Comparison of ENCODE assay signal across 8 mouse cellular contexts in the genomic region with DNA sequence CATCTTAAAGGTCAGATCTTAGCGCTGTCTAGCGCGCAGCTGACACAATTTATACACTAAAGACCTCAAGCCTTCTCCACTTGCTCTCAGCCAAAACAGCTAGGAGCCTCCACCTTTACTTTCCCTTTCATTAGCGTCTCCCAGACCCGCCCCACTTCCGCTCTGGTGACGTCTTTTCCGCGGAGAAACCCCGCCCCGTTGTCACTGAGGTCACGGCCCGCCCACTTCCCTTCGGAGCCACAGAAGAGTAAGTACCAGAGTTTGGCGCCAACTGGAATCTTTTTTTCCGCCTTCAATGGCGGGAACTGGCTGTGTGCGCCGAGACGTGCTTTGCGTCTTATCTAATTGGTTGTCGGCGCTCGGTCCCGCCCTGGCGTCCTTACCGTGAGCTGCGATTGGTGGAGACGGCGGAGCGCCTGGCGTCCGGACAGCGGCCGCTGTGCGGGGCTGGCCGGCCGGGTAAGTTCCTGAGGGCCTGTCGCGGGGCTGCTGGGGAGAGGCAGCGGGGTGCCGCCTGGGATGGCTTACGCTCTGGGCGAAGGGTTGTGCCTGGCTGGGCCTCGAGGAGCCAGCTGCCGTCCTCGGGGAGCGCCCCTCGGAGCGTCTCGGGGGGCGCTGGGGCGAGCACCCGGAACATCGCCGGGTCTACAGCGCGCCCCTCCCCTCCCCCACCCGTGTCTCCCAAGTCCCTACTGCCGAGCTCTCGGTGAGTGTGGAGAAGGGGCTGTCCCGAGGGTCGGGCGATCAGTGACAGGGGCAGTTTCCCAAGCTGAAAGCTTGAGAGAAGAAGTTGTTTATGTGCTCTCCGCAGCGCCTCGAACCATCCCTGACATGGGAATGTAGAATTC. TPM values are rescaled to one million over a fixed set of nuclear protein-coding genes. Genes with fewer than 3 reads are reported as not detected.
DNase-seq lines count a peak whose midpoint lies in the region; ATAC-seq and TF ChIP-seq lines count a peak whose summit lies in the region.

A gene (plus strand): TSS at position 418 of the 848 bp plus-strand sequence.

- peak; percentile 99 to 100 for DNase-seq in heart, postnatal 10 days
- peak; percentile 96 for DNase-seq in large intestine, adult 2 months (ENCODE audit: low read depth, low spot score)
- DNase-seq in liver, postnatal 0 days, result peak; percentile 99
- DNase-seq in testis, postnatal 10 days (ENCODE audit: low spot score), result peak; percentile 99

- peak within 1 kb of the TSS; percentile 86 for H3K4me2 ChIP-seq in forebrain, embryonic 13.5 days
- peak within 1 kb of the TSS; percentile 88 for H3K4me2 ChIP-seq in liver, postnatal 0 days (ENCODE audit: low read depth, low read length)
- peak within 1 kb of the TSS; percentile 77 for H3K4me2 ChIP-seq in neural tube, embryonic 14.5 days (ENCODE audit: low read depth, low read length)

- no peak for TF ChIP-seq CTCF in ES-Bruce4 (IDR thresholded peaks at IDR 0.05; ENCODE audit: low read depth, low read length)
- TF ChIP-seq CTCF in liver, postnatal 0 days (IDR thresholded peaks at IDR 0.05; ENCODE audit: low read depth), result no peak

- peak; percentile 55 for TF ChIP-seq POLR2A in ES-Bruce4 (IDR thresholded peaks at IDR 0.05; ENCODE audit: insufficient read depth, low read length)

- ATAC-seq in cerebellum, adult (ENCODE audit: insufficient number of reproducible peaks, low FRiP score, low TSS enrichment), result peak; percentile 99
- peak; percentile 99 for ATAC-seq in forebrain, embryonic 13.5 days
- peak; percentile 98 for ATAC-seq in liver, postnatal 0 days
- ATAC-seq in neural tube, embryonic 14.5 days (ENCODE audit: low read depth), result peak; percentile 99

- H3K27ac ChIP-seq in ES-Bruce4 (ENCODE audit: insufficient read depth, low read length), result peak within 1 kb of the TSS; percentile 62
- peak within 1 kb of the TSS; percentile 90 for H3K27ac ChIP-seq in forebrain, embryonic 13.5 days
- peak within 1 kb of the TSS; percentile 95 for H3K27ac ChIP-seq in liver, postnatal 0 days (ENCODE audit: low read depth)
- H3K27ac ChIP-seq in neural tube, embryonic 14.5 days (ENCODE audit: low read depth, low read length), result peak within 1 kb of the TSS; percentile 87

- peaks cover 3% of the 10 kb centered on the region; the same call in 1 of the 2 replicates for H3K36me3 ChIP-seq in ES-Bruce4 (ENCODE audit: control insufficient read depth, insufficient read depth, low read length, poor library complexity, severe bottlenecking)
- no peaks in the 10 kb centered on the region for H3K36me3 ChIP-seq in forebrain, embryonic 13.5 days (ENCODE audit: poor library complexity, severe bottlenecking)
- no peaks in the 10 kb centered on the region for H3K36me3 ChIP-seq in liver, postnatal 0 days (replicated peaks; ENCODE audit: insufficient read depth, low read length)
- no peaks in the 10 kb centered on the region for H3K36me3 ChIP-seq in neural tube, embryonic 14.5 days (ENCODE audit: control insufficient read depth, insufficient read depth, low read length)

- H3K4me1 ChIP-seq in ES-Bruce4 (ENCODE audit: control insufficient read depth, insufficient read depth, low read length), result no peaks in the 10 kb centered on the region
- H3K4me1 ChIP-seq in forebrain, embryonic 13.5 days, result peaks cover 24% of the 10 kb centered on the region
- peaks cover 12% of the 10 kb centered on the region for H3K4me1 ChIP-seq in liver, postnatal 0 days (ENCODE audit: insufficient read depth)
- H3K4me1 ChIP-seq in neural tube, embryonic 14.5 days (ENCODE audit: control insufficient read depth, insufficient read depth, low read length), result peaks cover 10% of the 10 kb centered on the region

- H3K9me3 ChIP-seq in ES-Bruce4 (replicated peaks; ENCODE audit: control insufficient read depth, insufficient read depth, low read length, poor library complexity, severe bottlenecking), result no peaks in the 10 kb centered on the region
- H3K9me3 ChIP-seq in forebrain, embryonic 13.5 days (replicated peaks), result no peaks in the 10 kb centered on the region
- no peaks in the 10 kb centered on the region for H3K9me3 ChIP-seq in liver, postnatal 0 days (ENCODE audit: low read length)
- no peaks in the 10 kb centered on the region for H3K9me3 ChIP-seq in neural tube, embryonic 14.5 days (ENCODE audit: control insufficient read depth, low read length)

- WGBS in forebrain, embryonic 13.5 days, result under 1% methylated on average over 64 of the region's 67 CpGs
- WGBS in large intestine, adult 2 months, result under 1% methylated on average over 67 of the region's 67 CpGs
- 2% methylated on average over 64 of the region's 67 CpGs for WGBS in liver, postnatal 0 days (ENCODE audit: insufficient replicate concordance)
- under 1% methylated on average over 67 of the region's 67 CpGs for WGBS in neural tube, embryonic 14.5 days

- H3K4me3 ChIP-seq in ES-Bruce4 (ENCODE audit: low read depth, low read length), result peak within 1 kb of the TSS; percentile 99
- peak within 1 kb of the TSS; percentile 89 for H3K4me3 ChIP-seq in forebrain, embryonic 13.5 days
- peak within 1 kb of the TSS; percentile 98 for H3K4me3 ChIP-seq in liver, postnatal 0 days (ENCODE audit: low read depth, low read length)
- H3K4me3 ChIP-seq in neural tube, embryonic 14.5 days (ENCODE audit: low read depth, low read length), result peak within 1 kb of the TSS; percentile 83

- no peak for TF ChIP-seq EP300 in ES-Bruce4 (IDR thresholded peaks at IDR 0.05; ENCODE audit: insufficient read depth, low read depth, low read length)
- TF ChIP-seq EP300 in liver, postnatal 0 days (IDR thresholded peaks at IDR 0.05; ENCODE audit: low read depth), result peak; percentile 20; the same call in 1 of the 2 replicates

- intact Hi-C loops in heart, postnatal 10 days (cut with DNase I), result loop anchor here (10.0 kb wide), 1 partner anchor 420 kb away; a partner anchor contains a TSS

- no peaks in the 10 kb centered on the region for H3K27me3 ChIP-seq in ES-Bruce4 (ENCODE audit: control insufficient read depth, insufficient read depth, low read length, poor library complexity, severe bottlenecking)
- no peaks in the 10 kb centered on the region for H3K27me3 ChIP-seq in forebrain, embryonic 13.5 days
- H3K27me3 ChIP-seq in liver, postnatal 0 days (ENCODE audit: insufficient read depth, low read length), result no peaks in the 10 kb centered on the region
- H3K27me3 ChIP-seq in neural tube, embryonic 14.5 days (ENCODE audit: control insufficient read depth, insufficient read depth, low read length), result no peaks in the 10 kb centered on the region

- peak within 1 kb of the TSS; percentile 88 for H3K9ac ChIP-seq in ES-Bruce4 (ENCODE audit: low read depth, poor library complexity, severe bottlenecking)
- H3K9ac ChIP-seq in forebrain, embryonic 13.5 days, result peak within 1 kb of the TSS; percentile 87
- peak within 1 kb of the TSS; percentile 98 for H3K9ac ChIP-seq in liver, postnatal 0 days (replicated peaks)
- peak within 1 kb of the TSS; percentile 75 for H3K9ac ChIP-seq in neural tube, embryonic 14.5 days (replicated peaks; ENCODE audit: low read depth, low read length)

RNA-seq across cellular contexts. Expression of the gene that starts here (rescaled TPM):
- 46.3 and 55.6 TPM in 2 replicates for polyA plus RNA-seq in ES-Bruce4 (2011; ENCODE audit: insufficient read depth, insufficient read length, low read depth, missing spikeins)
- polyA plus RNA-seq in forebrain, embryonic 13.5 days (2015; fragmentation: Nextera tagmentation; extraction: Ambion mirVana), result 66.1 and 88.3 TPM in 2 replicates
- total RNA-seq in heart, postnatal 10 days (2021), result 1 to 10 TPM; 7.2 to 9.0 TPM
- polyA plus RNA-seq in large intestine, adult 2 months (2012; rRNA removed), result 0.66 and 1.5 TPM in 2 replicates
- 16.2 and 17.8 TPM in 2 replicates for polyA plus RNA-seq in liver, postnatal 0 days (2015; fragmentation: Nextera tagmentation; extraction: Ambion mirVana)
- polyA plus RNA-seq in neural tube, embryonic 14.5 days (2014; fragmentation: Nextera tagmentation; extraction: Ambion mirVana), result 37.2 and 39.2 TPM in 2 replicates

Comparison
In these comparisons a context has a peak if more than half of its experiments do, and no peak if none do; other contexts are left out.
1. Peak in every context shown above with its lines: DNase-seq, ATAC-seq, H3K4me3 ChIP-seq and H3K27ac ChIP-seq.